Mouse (Mus musculus) cerebellum, postnatal 4 days (tissue): ENCODE measurements around the gene Grip2.

ENCODE experiments used
- DNase-seq, 2 experiments: peaks; one replicate each; pipeline ENCODE4 v3.0.0; 2022; ENCODE audit warnings: low spot score in 2 of 2, mixed read lengths in 1 of 2

Gene Grip2

DNA sequence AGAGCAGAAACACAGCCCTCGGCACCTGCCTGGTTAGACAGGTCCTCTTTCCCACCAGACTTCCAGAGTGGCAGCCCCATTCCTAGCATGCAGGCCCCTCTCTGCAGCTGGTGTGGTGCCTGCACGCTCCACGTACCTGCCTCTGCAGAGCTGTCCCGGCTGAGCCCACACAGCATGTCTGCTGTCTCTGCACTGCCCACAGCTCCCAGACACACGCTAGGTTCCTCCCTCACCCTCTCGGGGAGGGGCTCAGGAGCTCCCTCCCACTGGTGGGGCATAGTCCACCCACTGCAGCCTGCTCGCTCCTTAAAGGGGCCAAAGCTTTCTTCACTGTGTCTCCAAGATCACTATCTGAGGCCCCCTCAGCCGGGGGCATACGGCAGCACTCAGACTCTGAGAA is 31.0 kb downstream of the Grip2 start:
- DNase-seq = no peak

- DNase-seq = no peak
Measured at GRCm38 (mm10) chr6:91795640-91796039, 31.4 kb downstream of the Grip2 start.

- no peak for DNase-seq
Measured at GRCm38 (mm10) chr6:91788311-91788798, 38.7 kb downstream of the Grip2 start.

- no peak for DNase-seq
Measured at GRCm38 (mm10) chr6:91785018-91785417, 42.0 kb downstream of the Grip2 start.

DNA sequence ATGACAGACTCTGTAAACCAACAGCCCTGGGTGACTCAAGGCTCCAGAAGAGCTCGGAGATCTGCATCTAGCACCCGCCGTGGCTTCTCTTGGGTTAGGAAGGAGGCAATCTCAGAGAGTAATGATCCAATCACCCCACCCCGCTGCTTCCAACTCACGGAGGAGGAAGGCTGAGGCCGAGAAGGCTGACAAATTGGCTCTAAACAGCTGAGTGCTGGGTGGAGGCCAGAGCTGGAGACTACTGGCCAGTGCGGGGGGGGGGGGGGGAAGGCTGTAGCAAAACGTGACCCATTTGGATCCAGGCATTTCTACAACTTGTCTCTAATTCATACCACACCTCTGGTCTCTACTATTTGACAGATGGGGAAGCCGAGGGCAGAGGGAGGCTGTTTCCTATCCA is 47.8 kb downstream of the Grip2 start:
- DNase-seq = no peak

DNA sequence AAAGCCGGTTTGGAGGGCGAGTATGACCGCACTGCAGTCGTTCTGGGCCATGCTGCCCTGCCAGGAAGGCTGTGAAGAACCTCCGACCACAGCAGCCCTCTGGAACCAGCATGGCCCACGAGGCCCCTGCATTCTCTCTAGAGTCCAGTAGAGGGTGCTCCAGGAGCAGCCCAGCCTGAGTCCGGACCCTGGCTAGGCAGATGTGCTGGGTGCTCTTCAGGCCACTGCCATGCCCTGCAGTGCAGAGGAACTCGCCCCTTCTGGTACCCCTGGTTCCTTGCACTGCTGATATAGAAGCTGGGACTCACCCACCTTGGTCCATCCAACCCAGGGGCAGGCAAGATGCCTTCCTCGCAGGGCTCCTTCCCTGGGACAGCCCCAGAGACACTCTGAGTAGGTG is 50.5 kb downstream of the Grip2 start:
- DNase-seq = peak; percentile 53 to 77

DNA sequence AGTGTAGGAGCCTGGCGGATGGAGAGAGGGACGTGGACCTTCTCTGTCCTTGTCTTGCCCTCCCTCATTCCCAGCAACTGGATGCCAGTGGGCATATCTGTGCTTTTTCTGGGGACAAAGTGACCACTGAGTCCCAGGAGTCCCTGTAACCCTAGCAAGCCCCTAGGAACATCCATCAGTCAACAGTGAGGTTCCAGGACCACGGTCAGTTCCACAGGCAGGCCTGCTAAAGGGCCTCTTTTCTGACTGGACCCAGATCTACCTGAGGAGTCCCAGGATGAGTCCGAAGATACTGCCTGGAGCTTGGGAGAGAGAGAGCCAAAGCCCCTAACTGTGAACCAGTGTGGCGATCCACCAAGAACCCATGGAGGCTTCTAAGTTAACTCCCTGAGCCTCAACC is 53.1 kb downstream of the Grip2 start:
- DNase-seq = no peak

- DNase-seq = no peak
Measured at GRCm38 (mm10) chr6:91767550-91767949, 59.5 kb downstream of the Grip2 start.

DNA sequence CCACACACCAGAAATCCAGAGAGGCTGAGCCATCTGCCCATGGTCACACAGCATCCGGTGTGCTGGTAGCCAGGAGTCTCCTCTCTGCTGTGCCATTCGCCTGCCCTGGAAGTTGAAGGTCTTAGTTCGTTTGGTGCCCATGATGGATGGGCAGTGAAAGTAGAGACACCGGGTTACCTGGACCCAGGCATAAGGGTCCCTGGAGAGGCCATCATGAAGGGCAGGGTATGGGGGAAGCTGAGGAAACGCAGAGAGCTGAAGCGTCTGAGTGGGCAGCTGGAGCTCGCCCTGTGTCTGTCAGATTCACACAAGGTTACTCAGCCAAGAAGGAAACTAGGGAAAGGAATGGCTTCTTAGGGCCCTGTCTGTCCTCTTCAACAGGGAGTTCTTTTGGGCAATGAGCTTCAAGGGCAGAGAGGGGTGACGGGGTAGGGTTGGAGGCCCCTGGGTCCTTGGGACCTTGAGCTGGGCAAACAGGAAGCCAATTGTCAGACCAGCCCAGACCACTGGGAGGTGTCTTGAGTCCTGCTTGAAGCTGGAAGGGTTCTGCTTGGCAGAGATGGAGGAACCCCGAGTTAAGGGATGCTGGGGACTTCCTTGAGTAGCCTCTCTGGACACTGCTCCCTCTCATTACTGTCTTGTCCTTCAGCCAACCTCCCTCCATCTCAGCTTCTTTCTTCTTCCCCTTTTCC is 64.9 kb downstream of the Grip2 start:
- no peak for DNase-seq

DNA sequence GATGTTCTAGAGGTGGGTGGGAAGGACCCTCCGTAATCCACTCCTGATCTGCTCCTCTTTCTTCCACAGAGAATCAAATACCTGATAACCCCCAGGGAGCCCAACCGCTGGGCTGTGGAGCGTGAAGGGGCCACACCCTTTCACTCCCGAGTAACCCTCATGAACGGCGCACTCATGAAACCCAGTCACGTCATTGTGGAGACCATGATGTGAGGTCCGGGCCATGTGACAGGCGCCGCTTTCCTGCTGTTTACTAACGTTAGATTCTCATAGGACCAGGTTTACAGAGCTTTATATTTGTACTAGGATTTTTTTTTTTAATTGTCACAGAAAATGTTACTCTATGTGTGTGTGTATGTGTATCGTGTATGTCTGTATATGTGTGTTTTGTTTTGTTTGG is 72.2 kb downstream of the Grip2 start:
- no peak for DNase-seq

DNA sequence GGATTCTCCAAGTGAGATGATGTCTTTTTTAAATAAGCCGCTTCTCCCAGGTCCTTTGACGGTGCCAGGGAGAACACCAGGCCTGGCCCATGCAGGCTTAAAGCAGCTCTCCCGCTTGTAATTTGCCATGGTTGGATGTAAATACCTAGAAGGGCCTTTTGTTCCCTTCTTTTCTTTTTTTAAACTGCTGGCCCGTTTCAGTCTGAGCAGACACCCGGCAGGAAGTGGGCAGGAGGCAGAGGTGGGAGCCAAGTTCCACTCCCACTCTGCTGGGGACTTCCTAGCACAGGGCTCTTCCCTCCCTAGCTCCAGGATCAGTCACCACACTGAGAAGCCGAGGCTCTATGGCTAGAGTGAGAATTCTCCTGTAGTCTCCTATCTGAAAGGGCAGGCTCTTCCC is 73.0 kb downstream of the Grip2 start:
- no peak for DNase-seq

DNA sequence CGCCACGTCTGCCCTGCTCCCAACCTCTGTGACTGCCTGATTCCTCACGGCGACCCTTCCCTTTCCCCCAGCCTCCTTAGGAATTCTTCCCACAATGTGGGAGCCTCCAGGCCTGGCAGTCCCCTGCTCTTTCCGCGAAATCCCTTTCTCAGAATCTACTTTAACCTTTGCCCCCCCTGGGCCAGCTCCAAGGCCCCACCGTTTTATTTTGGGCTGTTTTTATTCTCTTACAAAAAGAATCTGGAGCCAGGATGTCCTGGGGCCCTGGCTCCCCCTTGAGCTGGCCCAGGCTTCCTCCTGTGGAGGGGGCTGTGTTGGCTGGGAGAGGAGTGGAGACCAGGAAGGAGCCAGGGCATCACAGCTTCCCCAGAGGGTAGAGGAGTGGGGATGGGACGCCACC is 74.2 kb downstream of the Grip2 start:
- no peak for DNase-seq

DNA sequence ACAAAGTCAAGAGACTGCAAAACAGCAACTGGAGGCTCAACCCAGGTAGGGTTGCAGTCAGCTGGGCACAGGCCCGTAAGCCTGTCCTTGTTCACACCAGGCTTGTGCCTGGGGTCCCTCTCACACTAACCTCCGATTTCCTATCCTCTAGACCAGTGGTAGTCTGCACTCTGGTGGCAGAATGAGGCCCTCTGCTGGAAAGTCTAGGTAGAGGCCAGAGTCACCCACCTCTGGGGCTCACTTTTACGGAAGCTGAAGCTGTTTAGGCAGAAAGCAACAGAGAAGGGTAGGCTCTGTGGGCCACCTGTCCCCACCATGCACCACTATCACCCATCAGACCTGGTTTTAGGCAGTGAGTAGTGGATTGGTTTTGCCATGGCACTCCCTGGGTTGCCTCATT is 76.1 kb downstream of the Grip2 start:
- peak in 1 of 2 experiments; percentile 26 for DNase-seq

DNA sequence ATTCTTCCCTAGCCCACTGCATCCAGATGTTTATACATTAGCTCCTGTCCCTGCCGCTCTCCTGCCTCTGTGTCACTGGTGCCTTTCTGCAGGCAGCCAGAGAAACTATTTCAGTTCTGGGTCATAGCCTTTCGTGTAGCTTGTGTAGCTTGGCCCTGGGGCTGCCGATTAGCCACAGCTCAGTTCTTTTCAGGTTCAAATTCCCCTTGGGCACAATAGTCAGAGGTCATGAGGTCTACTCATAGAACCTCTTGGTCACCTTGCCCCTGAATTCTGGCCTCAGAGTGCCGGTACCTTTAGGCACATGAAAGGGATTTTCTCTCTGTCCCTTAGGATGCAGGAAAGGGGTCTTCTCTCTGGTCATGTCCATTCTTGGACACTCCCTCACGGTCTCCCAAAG is 80.3 kb downstream of the Grip2 start:
- DNase-seq = no peak

DNA sequence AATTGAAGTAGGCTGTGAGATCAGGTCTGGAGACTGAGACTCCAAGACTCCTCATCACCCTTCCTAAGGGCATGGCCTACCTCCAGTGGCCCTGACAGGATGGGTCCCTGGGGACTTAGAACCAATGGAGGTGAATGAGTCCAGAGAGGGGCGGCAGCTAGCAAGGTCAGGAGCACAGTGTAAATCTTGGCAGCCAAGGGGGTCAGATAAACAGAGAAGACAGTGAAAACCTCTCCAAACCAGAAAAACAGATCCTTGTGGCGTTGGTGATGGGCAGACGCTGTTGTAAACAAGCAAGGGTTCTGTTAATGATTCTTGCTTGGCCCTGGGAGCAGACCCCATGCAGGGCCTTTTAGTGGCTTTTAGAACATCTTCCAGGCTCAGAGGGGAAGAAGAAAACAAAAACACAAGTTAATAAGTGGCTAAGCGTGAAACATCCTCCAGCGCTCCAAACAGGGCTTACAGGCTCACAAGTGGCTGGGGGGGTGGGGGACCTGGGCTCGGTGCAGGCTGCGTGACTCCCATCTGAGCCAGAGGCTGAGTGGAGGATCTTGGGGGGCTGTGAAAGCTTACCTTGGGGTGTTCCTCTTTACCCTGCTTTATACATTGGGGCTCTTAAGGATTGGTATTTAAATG is 81.0 kb downstream of the Grip2 start:
- no peak for DNase-seq

DNA sequence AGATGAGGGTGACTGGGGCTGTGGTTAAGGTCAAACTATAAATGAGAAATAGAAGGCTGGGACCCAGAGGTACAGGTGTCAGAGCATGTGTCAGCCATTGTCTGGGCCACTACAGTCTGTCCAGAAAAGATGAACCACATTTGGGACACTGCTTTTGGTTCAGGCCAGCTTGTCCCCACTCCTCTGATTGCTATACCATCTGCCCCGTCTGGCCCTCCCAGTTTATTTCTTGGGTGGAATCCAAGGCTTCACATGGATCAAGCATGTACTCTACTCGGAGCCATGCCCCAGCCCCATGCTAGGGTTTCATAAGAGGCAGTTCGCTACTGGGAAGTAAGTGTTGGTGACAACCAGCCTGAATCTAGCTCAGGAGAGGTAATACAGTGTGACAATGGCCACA is 81.8 kb downstream of the Grip2 start:
- DNase-seq = no peak

DNA sequence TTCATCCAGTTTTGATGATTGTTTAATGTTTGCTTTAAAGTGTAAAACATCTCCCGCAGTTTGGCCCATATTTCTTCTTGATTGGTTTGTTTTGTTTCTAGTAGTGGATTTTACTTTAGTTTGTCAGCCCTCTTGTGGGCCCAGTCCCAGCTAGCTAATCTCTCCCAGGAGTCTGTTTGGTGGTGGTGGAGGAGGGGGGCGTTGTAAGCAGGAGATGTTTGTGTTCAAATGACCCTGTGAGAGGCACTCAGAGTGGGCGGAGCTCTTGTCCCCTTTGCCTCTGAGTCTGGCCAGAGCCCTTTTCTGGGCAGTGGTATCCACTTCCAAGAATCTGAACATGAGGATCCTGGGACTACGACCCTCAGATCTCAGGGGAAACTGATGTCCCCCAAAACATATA is 83.2 kb downstream of the Grip2 start:
- no peak for DNase-seq

GRCm38 (mm10) chr6:91742995-91743394 is 84.1 kb downstream of the Grip2 start:
- no peak for DNase-seq

DNA sequence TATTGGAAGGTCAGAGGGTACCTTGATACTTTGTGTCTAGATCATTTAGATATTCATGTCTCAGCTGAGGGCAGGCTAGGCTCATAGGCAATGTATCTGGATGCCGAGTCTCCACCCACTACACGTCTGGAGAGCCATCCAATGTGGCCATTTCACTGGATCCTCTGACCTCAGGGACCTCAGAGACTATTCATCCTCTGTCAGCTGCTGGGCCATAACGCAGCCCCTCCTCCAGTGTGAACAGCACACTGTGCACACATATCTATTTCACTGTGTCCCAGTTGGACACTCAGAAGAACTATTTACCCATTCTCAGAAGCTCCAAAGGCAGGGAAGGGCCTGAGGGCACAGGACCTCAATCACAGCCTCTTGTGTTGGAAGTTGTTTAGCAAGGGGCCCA is 84.6 kb downstream of the Grip2 start:
- no peak for DNase-seq

DNA sequence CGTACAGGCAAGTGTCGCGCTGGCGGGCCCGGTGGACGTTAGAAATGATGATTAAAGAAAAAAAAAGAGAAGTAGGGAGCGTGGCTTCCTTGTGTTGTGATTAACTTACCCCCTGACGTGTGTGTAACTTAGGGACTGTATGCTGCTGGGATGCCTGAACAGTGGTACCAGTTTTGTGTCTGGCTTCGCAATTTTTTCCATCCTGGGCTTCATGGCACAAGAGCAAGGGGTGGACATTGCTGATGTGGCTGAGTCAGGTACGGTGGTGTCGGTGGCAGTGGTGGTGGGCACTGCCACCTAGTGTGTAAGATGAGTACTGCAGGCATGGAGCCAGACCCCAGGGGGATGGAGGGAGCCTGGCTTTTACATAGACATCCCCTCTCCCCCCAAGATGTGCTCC is 86.0 kb downstream of the Grip2 start:
- DNase-seq = peak; percentile 69 to 81

- DNase-seq = no peak
Measured at GRCm38 (mm10) chr6:91738058-91738457, 89.0 kb downstream of the Grip2 start.

DNA sequence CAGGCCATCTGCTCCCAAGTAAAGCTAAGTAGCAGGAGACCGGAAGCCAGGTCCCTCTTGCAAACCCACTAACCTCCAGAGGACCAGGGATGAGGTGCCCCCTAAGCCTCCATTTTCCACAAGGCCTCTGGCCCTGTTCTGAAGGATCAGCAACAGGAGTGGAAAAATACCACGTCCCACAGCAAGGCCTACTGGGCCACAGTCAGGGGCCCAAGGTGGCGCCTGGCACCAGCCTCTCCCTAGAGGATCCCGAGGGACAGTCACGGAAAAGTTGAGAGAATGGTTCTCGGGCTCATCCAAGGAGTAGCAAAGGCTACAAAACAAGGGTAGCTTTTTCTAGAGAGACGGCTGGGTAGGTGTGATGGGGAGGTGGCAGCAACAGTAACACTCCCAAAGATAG is 89.6 kb downstream of the Grip2 start:
- DNase-seq = no peak

GRCm38 (mm10) chr6:91736471-91736870 is 90.6 kb downstream of the Grip2 start:
- DNase-seq = no peak

GRCm38 (mm10) chr6:91732138-91732537 is 94.9 kb downstream of the Grip2 start:
- DNase-seq = peak; percentile 37 to 69
